Mouse (Mus musculus): ENCODE measurements at regions not wholly inside any gene's neighbourhood (a gene's known extent, or its start where the extent isn't known, plus 50 kb on each side); places are given as distances from the start of the nearest gene placed in this dataset.

DNA sequence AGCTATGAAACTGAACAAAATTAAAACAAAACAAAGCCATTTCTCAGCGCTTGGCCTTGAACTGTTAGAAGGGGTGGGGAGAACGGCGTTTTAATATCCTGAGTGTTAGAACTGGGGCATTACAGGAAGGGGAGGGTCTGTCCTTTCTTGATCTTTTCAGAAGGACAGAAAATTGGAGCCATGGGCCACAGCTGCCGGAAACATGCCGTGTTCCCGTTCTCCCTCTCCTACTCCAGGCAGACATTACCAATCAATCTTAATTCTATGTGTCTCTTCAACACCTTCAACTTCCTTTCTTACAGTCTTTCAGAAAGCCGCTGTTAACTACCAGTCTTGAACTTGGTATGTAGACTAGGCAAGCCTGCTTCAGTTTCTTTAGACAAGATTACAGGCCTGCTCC is 134.7 kb downstream of the Zfp365 start:
- Histone ChIP-seq H3K36me3 (no peaks in the 10 kb centered on the region), H3K4me1 (replicated peaks) (no peaks in the 10 kb centered on the region), H3K9ac (no peak overlapping the region), H3K4me2 (no peak overlapping the region), H3K27me3 (replicated peaks) (no peaks in the 10 kb centered on the region), H3K27ac (ENCODE audit: poor library complexity, severe bottlenecking) (no peak overlapping the region), H3K4me3 (no peak overlapping the region), H3K9me3 (replicated peaks) (no peaks in the 10 kb centered on the region)
- 86% methylated on average over 7 of the region's 7 CpGs for WGBS
- no peak for ATAC-seq (ENCODE audit: insufficient number of reproducible peaks, low FRiP score)

DNA sequence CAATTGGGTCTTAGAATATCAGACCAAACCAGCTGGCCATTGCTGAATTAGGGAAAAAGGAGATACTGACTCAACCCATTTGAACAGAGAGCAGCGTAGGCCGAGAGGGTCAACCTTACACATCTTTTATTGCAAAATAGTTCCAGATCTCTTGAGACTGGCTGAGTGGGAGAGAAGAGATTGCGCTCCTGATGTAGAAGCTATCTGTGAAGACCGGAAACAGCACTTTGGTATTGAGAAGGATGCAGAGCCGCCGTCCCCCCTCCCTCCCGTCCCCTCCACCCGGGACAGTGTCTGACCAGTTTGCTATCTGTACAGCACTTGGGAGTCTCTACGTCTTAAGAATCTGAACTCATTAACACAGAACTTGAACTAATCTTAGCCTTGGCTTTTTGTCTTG is 135.6 kb downstream of the Zfp365 start:
- no peak overlapping the region for H3K9ac ChIP-seq
- no peaks in the 10 kb centered on the region for H3K27me3 ChIP-seq (replicated peaks)
- H3K4me1 ChIP-seq (replicated peaks) = no peaks in the 10 kb centered on the region
- WGBS = 80% methylated on average over 9 of the region's 9 CpGs
- no peak for ATAC-seq (ENCODE audit: insufficient number of reproducible peaks, low FRiP score)
- H3K4me3 ChIP-seq = no peak overlapping the region
- no peak overlapping the region for H3K27ac ChIP-seq (ENCODE audit: poor library complexity, severe bottlenecking)
- no peak overlapping the region for H3K4me2 ChIP-seq
- no peaks in the 10 kb centered on the region for H3K36me3 ChIP-seq
- H3K9me3 ChIP-seq (replicated peaks) = no peaks in the 10 kb centered on the region

DNA sequence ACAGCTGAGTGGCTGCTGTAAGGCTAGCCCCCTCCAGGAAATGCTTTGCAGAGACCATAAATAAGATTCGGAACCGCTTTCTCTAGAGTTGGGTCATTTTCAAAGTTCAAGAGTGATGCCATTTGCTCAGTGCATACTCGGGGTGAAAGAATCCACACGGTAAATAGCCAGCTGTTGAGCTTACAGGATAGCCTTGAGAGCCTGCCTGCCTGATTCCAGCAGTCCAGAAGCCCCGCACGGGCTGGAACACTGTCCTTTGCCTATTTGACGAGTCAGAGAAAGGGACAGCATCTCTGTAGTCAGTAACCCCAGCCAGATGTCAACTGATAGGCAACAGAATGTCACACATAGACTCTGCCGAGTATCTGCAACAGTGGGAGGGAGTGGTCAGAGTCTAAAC is 140.7 kb downstream of the Zfp365 start:
- Histone ChIP-seq H3K4me2 (no peak overlapping the region), H3K9ac (no peak overlapping the region), H3K9me3 (replicated peaks) (no peaks in the 10 kb centered on the region), H3K27ac (ENCODE audit: poor library complexity, severe bottlenecking) (no peak overlapping the region), H3K4me3 (no peak overlapping the region), H3K27me3 (replicated peaks) (no peaks in the 10 kb centered on the region), H3K36me3 (no peaks in the 10 kb centered on the region), H3K4me1 (replicated peaks) (no peaks in the 10 kb centered on the region)
- no peak for ATAC-seq (ENCODE audit: insufficient number of reproducible peaks, low FRiP score)
- 64% methylated on average over 8 of the region's 8 CpGs for WGBS

DNA sequence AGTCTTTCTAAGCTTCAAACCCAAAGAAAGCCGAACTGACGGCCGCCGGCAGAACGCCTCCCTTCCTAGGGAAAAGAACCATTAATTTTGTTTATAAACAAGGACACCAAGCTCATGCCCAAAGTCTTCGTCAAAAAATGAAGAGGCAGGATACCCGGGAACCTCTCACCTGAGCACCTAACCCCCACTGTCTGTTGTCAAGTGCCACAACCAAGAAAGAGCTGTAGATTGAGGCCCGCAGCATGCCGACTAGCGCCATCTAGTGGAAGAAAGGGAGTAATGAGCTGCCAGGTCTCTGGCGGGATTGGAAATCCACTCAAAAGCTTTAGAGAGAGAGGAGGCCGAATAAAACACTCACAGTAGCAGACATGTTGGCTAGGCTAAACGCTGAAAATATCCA is 146.4 kb downstream of the Zfp365 start:
- WGBS = 38% methylated on average over 13 of the region's 13 CpGs
- ATAC-seq (ENCODE audit: insufficient number of reproducible peaks, low FRiP score) = no peak
- H3K9ac ChIP-seq = no peak overlapping the region
- no peak overlapping the region for H3K4me3 ChIP-seq
- no peaks in the 10 kb centered on the region for H3K36me3 ChIP-seq
- H3K4me2 ChIP-seq = no peak overlapping the region
- H3K9me3 ChIP-seq (replicated peaks) = no peaks in the 10 kb centered on the region; the same call in 1 of the 2 replicates
- no peak overlapping the region for H3K27ac ChIP-seq (ENCODE audit: poor library complexity, severe bottlenecking)
- no peaks in the 10 kb centered on the region for H3K27me3 ChIP-seq (replicated peaks)
- no peaks in the 10 kb centered on the region for H3K4me1 ChIP-seq (replicated peaks)

DNA sequence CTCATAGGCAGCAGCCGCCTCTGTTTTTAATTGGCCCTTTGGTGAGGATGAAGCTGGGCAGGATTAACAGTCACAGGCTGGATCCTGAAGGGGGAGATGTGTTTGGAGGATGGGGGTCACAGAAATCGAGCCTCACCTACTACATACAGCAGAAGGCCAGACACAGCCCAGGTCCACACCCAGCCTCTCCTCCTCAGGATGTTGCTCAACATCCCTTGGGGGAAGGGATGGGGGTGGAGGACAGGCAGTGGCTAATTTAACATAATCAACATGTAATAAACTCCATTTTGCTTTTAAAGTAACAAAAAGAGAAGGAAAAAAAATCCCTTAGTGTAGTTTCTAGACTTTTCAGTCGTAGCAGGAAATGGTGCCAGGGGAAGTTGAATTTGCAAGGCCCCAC is 152.0 kb downstream of the Zfp365 start:
- Histone ChIP-seq H3K4me3 (no peak overlapping the region), H3K4me1 (replicated peaks) (no peaks in the 10 kb centered on the region), H3K9me3 (replicated peaks) (no peaks in the 10 kb centered on the region; the same call in 1 of the 2 replicates), H3K27ac (ENCODE audit: poor library complexity, severe bottlenecking) (no peak overlapping the region), H3K9ac (no peak overlapping the region), H3K4me2 (no peak overlapping the region), H3K36me3 (no peaks in the 10 kb centered on the region), H3K27me3 (replicated peaks) (no peaks in the 10 kb centered on the region)
- 69% methylated on average over 3 of the region's 3 CpGs for WGBS
- ATAC-seq (ENCODE audit: insufficient number of reproducible peaks, low FRiP score) = no peak

DNA sequence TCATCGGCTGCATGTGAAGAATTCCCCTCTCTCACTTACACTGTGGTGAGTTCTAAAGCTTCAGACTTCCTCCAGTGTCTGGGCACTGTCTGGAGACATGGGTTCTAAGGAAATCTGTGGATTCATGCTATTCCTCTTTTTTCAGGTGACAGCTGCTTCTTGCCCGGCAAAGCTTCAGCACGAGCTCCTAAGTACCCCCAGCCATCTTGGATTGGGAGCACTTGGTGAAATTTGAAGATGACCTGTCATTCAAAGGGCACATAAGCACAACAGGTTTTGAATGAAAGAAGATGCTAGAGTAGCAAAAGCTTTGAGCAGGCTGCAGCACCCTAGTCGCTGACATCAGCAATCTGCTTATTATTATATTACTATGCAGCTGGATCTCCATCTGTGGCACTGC is 164.3 kb downstream of the Zfp365 start:
- no peak overlapping the region for H3K9ac ChIP-seq
- no peak overlapping the region for H3K27ac ChIP-seq (ENCODE audit: poor library complexity, severe bottlenecking)
- 80% methylated on average over 4 of the region's 4 CpGs for WGBS
- H3K4me3 ChIP-seq = no peak overlapping the region
- H3K36me3 ChIP-seq = no peaks in the 10 kb centered on the region
- no peaks in the 10 kb centered on the region for H3K9me3 ChIP-seq (replicated peaks)
- H3K4me1 ChIP-seq (replicated peaks) = no peaks in the 10 kb centered on the region
- H3K27me3 ChIP-seq (replicated peaks) = no peaks in the 10 kb centered on the region
- H3K4me2 ChIP-seq = no peak overlapping the region
- ATAC-seq (ENCODE audit: insufficient number of reproducible peaks, low FRiP score) = no peak

DNA sequence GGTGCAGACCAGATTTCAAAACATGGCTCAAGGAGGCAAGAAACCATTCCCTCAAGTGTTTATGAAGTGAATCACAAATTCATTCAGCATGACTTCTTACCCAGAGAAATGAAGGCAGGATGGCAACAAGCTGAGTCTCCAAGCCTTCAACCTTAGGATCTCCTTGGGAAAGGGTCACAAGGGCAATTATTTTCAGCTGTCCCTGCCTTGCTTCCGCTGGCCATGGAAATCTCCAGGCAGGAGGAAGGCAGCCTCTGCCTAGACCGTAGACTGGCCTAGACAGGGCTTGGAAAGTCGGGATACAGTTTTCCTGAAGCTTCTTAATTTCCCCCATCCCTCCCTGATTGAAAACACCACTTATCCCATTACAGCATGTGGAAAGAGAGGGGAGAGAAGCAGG is 165.0 kb downstream of the Zfp365 start:
- Histone ChIP-seq H3K36me3 (no peaks in the 10 kb centered on the region), H3K27ac (ENCODE audit: poor library complexity, severe bottlenecking) (no peak overlapping the region), H3K27me3 (replicated peaks) (no peaks in the 10 kb centered on the region), H3K4me2 (no peak overlapping the region), H3K9ac (no peak overlapping the region), H3K4me3 (no peak overlapping the region), H3K9me3 (replicated peaks) (no peaks in the 10 kb centered on the region), H3K4me1 (replicated peaks) (no peaks in the 10 kb centered on the region)
- WGBS = 67% methylated on average over 3 of the region's 3 CpGs
- ATAC-seq (ENCODE audit: insufficient number of reproducible peaks, low FRiP score) = no peak

DNA sequence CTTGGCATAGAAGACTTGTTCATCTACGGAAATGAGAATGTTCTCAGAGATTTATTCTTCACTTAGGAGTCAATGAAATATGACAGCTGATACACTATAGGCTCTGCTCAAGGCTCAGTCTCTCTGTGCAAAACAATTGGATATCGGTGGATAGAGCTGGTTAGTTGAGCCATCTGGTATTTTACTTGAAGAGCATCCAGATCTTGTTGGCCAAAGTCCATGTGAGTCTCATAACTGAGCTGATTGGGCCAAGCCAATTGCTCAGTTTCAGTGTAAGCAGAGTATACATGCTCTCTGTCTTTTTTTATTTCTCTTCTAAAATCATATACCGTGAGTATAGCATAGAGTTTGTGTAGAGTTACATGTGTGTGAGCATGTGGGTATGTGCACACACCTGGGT is 166.3 kb downstream of the Zfp365 start:
- no peak for ATAC-seq (ENCODE audit: insufficient number of reproducible peaks, low FRiP score)
- Histone ChIP-seq H3K9ac (no peak overlapping the region), H3K36me3 (no peaks in the 10 kb centered on the region), H3K9me3 (replicated peaks) (no peaks in the 10 kb centered on the region), H3K4me3 (no peak overlapping the region), H3K27ac (ENCODE audit: poor library complexity, severe bottlenecking) (no peak overlapping the region), H3K4me2 (no peak overlapping the region), H3K4me1 (replicated peaks) (no peaks in the 10 kb centered on the region), H3K27me3 (replicated peaks) (no peaks in the 10 kb centered on the region)
- 78% methylated on average over 3 of the region's 3 CpGs for WGBS

GRCm38 (mm10) chr10:67743561-67743960 is 168.9 kb downstream of the Zfp365 start:
- ATAC-seq (ENCODE audit: insufficient number of reproducible peaks, low FRiP score) = no peak
- no peak overlapping the region for H3K27ac ChIP-seq (ENCODE audit: poor library complexity, severe bottlenecking)
- H3K9me3 ChIP-seq (replicated peaks) = no peaks in the 10 kb centered on the region
- no peaks in the 10 kb centered on the region for H3K36me3 ChIP-seq
- WGBS = 77% methylated on average over 9 of the region's 9 CpGs
- H3K4me3 ChIP-seq = no peak overlapping the region
- H3K9ac ChIP-seq = no peak overlapping the region
- H3K4me2 ChIP-seq = no peak overlapping the region
- no peaks in the 10 kb centered on the region for H3K4me1 ChIP-seq (replicated peaks)
- H3K27me3 ChIP-seq (replicated peaks) = no peaks in the 10 kb centered on the region

- Histone ChIP-seq H3K4me3 (no peak overlapping the region), H3K9ac (no peak overlapping the region), H3K9me3 (replicated peaks) (no peaks in the 10 kb centered on the region), H3K4me1 (replicated peaks) (no peaks in the 10 kb centered on the region), H3K4me2 (no peak overlapping the region), H3K27me3 (replicated peaks) (no peaks in the 10 kb centered on the region), H3K36me3 (no peaks in the 10 kb centered on the region), H3K27ac (ENCODE audit: poor library complexity, severe bottlenecking) (peak overlapping the region; percentile 36; the same call in 1 of the 2 replicates)
- no peak for ATAC-seq (ENCODE audit: insufficient number of reproducible peaks, low FRiP score)
- 74% methylated on average over 8 of the region's 8 CpGs for WGBS
Measured at GRCm38 (mm10) chr10:67742824-67743223, 169.6 kb downstream of the Zfp365 start.

- H3K9me3 ChIP-seq (replicated peaks) = no peaks in the 10 kb centered on the region
- H3K4me2 ChIP-seq = no peak overlapping the region
- peak overlapping the region; percentile 36; the same call in 1 of the 2 replicates for H3K27ac ChIP-seq (ENCODE audit: poor library complexity, severe bottlenecking)
- H3K4me3 ChIP-seq = no peak overlapping the region
- WGBS = 55% methylated on average over 10 of the region's 10 CpGs
- H3K4me1 ChIP-seq (replicated peaks) = no peaks in the 10 kb centered on the region
- H3K9ac ChIP-seq = no peak overlapping the region
- no peaks in the 10 kb centered on the region for H3K27me3 ChIP-seq (replicated peaks)
- peak; percentile 57; the same call in 1 of the 2 replicates for ATAC-seq (ENCODE audit: insufficient number of reproducible peaks, low FRiP score)
- H3K36me3 ChIP-seq = no peaks in the 10 kb centered on the region
Measured at GRCm38 (mm10) chr10:67742305-67742704, 170.2 kb downstream of the Zfp365 start.

DNA sequence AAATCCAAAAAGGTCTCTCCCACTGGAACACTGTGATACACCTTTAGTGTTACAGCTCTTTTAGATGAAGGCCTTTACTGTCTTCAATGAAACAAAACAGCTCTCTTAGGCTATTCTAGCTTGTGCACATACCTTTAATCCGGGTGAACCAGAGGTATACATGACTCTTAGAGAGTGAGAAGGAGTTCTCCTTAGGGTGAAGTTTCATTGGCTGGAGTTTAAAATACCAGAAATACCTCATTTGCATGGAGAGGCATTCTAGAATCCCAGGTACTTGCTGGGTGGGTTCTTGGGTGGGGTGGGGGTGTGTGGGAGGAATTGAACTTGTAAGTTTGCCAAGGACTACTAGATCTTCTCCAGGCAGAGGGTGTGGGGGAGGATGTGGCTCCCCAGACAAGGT is 173.3 kb downstream of the Zfp365 start:
- H3K27me3 ChIP-seq (replicated peaks) = no peaks in the 10 kb centered on the region
- WGBS = 48% methylated on average over 1 of the region's 1 CpGs
- H3K27ac ChIP-seq (ENCODE audit: poor library complexity, severe bottlenecking) = no peak overlapping the region
- no peak for ATAC-seq (ENCODE audit: insufficient number of reproducible peaks, low FRiP score)
- H3K4me3 ChIP-seq = no peak overlapping the region
- H3K4me1 ChIP-seq (replicated peaks) = no peaks in the 10 kb centered on the region
- H3K4me2 ChIP-seq = no peak overlapping the region
- H3K36me3 ChIP-seq = no peaks in the 10 kb centered on the region
- no peaks in the 10 kb centered on the region for H3K9me3 ChIP-seq (replicated peaks)
- no peak overlapping the region for H3K9ac ChIP-seq

Measured in heart, embryonic 12.5 days (tissue).